ENCODE assay signal across 8 mouse cellular contexts in genomic region chr11:80779527-80780344, GRCm38 (mm10). TPM values are rescaled to one million over a fixed set of nuclear protein-coding genes. Genes with fewer than 3 reads are reported as not detected.
DNase-seq lines count a peak whose midpoint lies in the region; ATAC-seq lines count a peak whose summit lies in the region.

TSS of gene Myo1d (minus strand) at chr11:80780025.

- H3K4me2 ChIP-seq in hindbrain, embryonic 15.5 days, result peak within 1 kb of the TSS; percentile 95

- ATAC-seq in hindbrain, embryonic 15.5 days (ENCODE audit: low FRiP score, low read depth), result peak; percentile 95

- WGBS in hindbrain, embryonic 15.5 days, result under 1% methylated on average over 76 of the region's 87 CpGs

- peaks cover 12% of the 10 kb centered on the region for H3K4me1 ChIP-seq in hindbrain, embryonic 15.5 days (replicated peaks)

- peak within 1 kb of the TSS; percentile 59 for H3K9ac ChIP-seq in hindbrain, embryonic 15.5 days

- peak within 1 kb of the TSS; percentile 63 for H3K27ac ChIP-seq in hindbrain, embryonic 15.5 days (replicated peaks)

- H3K4me3 ChIP-seq in hindbrain, embryonic 15.5 days, result peak within 1 kb of the TSS; percentile 75

- peak; percentile 95 for DNase-seq in ZHBTc4 (ENCODE audit: low read depth, low spot score)
- DNase-seq in cerebellum, postnatal 4 days (ENCODE audit: low spot score in 2 of 2), result peak; percentile 70 to 84
- DNase-seq in gastrocnemius, adult 18-20 months (ENCODE audit: low spot score), result peak; percentile 83
- peak; percentile 82 to 85 for DNase-seq in layer of hippocampus, postnatal 36 days
- peak; percentile 90 for DNase-seq in lung, postnatal 25 days (ENCODE audit: low spot score)
- peak; percentile 86 for DNase-seq in retina, embryonic 14.5 days (ENCODE audit: low spot score)
- peak; percentile 79 to 80 for DNase-seq in thymus, postnatal 36 days

- no peaks in the 10 kb centered on the region for H3K36me3 ChIP-seq in hindbrain, embryonic 15.5 days

- no peaks in the 10 kb centered on the region for H3K9me3 ChIP-seq in hindbrain, embryonic 15.5 days

- no peaks in the 10 kb centered on the region for H3K27me3 ChIP-seq in hindbrain, embryonic 15.5 days

RNA-seq across cellular contexts. Expression of gene Myo1d, which starts in this region (rescaled TPM):
- total RNA-seq in gastrocnemius, adult 18-20 months (2021), result 1 to 10 TPM; 2.7 to 4.2 TPM
- 2.6 and 2.8 TPM in 2 replicates for polyA plus RNA-seq in hindbrain, embryonic 15.5 days (2015; fragmentation: Nextera tagmentation; extraction: Ambion mirVana)
- 1 to 10 TPM; 7.0 to 7.8 TPM for total RNA-seq in layer of hippocampus, postnatal 36 days (2021)

Comparison
In these comparisons a context has a peak if more than half of its experiments do, and no peak if none do; other contexts are left out.
1. Peak in every context shown above with its lines: DNase-seq, ATAC-seq, H3K4me3 ChIP-seq and H3K27ac ChIP-seq.